Comparison of ENCODE assay signal across 1 mouse cellular context in the genomic region with DNA sequence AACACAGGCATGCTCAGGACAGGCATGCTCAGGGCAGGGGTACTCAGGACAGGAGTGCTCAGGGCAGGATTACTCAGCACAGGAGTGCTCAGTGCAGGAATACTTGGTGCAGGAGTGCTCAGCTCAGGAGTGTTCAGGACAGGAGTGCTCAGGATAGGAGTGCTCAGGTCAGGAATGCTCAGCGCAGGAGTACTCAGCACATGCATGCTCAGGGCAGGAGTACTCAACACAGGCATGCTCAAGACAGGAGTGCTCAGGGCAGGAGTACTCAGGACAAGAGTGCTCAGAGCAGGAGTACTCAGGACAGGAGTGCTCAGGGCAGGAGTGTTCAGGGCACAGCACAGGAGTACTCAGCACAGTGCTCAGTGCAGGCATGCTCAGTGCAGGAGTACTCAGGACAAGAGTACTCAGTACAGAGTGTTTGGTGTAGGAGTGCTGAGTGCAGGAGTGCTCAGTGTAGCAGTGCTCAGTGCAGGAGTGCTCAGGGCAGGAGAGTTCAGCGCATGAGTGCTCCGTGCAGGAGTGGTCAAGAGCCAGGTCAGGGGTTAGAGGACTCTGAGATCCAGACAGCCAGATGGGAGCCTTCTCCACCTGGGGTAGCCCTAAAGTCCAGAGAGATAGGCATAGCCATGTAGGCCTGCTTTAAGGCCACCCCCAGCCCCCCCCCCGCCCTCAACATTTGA.
TF ChIP-seq lines count a peak whose summit lies in the region.

No protein-coding gene starts in this region.

TF ChIP-seq in CH12.LX, 34 proteins besides CTCF, POLR2A, EP300 and RAD21:
- TF ChIP-seq KAT2A (IDR thresholded peaks at IDR 0.05; ENCODE audit: insufficient replicate concordance, low read length) (no peak), SIN3A (IDR thresholded peaks at IDR 0.05; ENCODE audit: low read length) (no peak), UBTF (IDR thresholded peaks at IDR 0.05; ENCODE audit: low read depth, low read length) (no peak), ETS1 (conservative IDR thresholded peaks at IDR 0.05; ENCODE audit: low read depth, low read length) (no peak), CHD1 (IDR thresholded peaks at IDR 0.05; ENCODE audit: low read depth, low read length) (no peak), IRF4 (IDR thresholded peaks at IDR 0.05; ENCODE audit: low read depth, low read length) (no peak), HCFC1 (IDR thresholded peaks at IDR 0.05; ENCODE audit: low read depth, low read length) (no peak), NELFE (IDR thresholded peaks at IDR 0.05; ENCODE audit: low read depth, low read length) (no peak), GABPA (IDR thresholded peaks at IDR 0.05; ENCODE audit: insufficient replicate concordance, low read depth, low read length) (no peak), MAZ (IDR thresholded peaks at IDR 0.05; ENCODE audit: low read depth, low read length) (no peak), ZKSCAN1 (IDR thresholded peaks at IDR 0.05; ENCODE audit: borderline replicate concordance, low read depth, low read length) (no peak), MXI1 (IDR thresholded peaks at IDR 0.05; ENCODE audit: low read depth, low read length) (no peak)
